Mouse (Mus musculus) embryonic facial prominence, embryonic 12.5 days (tissue): ENCODE results near the gene Crybb1. TPM values are rescaled to one million over a fixed set of nuclear protein-coding genes. Genes with fewer than 3 reads are reported as not detected.

Source experiments
- ATAC-seq: fragments of 200-750 bp; cut with Nextera tagmentation; 2 replicates; pipeline ENCODE4 v1.8.0; 2017; ENCODE audit not compliant: insufficient number of reproducible peaks, insufficient read depth, low FRiP score, low TSS enrichment
- H3K27ac ChIP-seq: fragments of 300-500 bp; sonication (generic); 2 replicates; pipeline ENCODE4 v1.5.1; 2016; ENCODE audit warnings: mild to moderate bottlenecking
- H3K27me3 ChIP-seq: fragments of 300-500 bp; sonication (generic); 2 replicates; pipeline ENCODE4 v1.6.1; 2016; ENCODE audit warnings: mild to moderate bottlenecking, moderate library complexity
- H3K36me3 ChIP-seq: fragments of 300-500 bp; sonication (generic); 2 replicates; pipeline ENCODE4 v1.6.1; 2016; ENCODE audit warnings: mild to moderate bottlenecking
- H3K4me1 ChIP-seq: fragments of 300-500 bp; sonication (generic); 2 replicates; pipeline ENCODE4 v1.6.1; 2016
- H3K4me2 ChIP-seq: fragments of 300-500 bp; sonication (generic); replicated peaks from 2 replicates; pipeline ENCODE4 v1.6.1; 2016; ENCODE audit warnings: mild to moderate bottlenecking, moderate library complexity
- H3K4me3 ChIP-seq: fragments of 300-500 bp; sonication (generic); 2 replicates; pipeline ENCODE4 v1.5.1; 2016; ENCODE audit warnings: mild to moderate bottlenecking
- H3K9ac ChIP-seq: fragments of 300-500 bp; sonication (generic); 2 replicates; pipeline ENCODE4 v1.6.1; 2016; ENCODE audit warnings: mild to moderate bottlenecking, moderate library complexity
- H3K9me3 ChIP-seq: fragments of 300-500 bp; sonication (generic); 2 replicates; pipeline ENCODE4 v1.6.1; 2016; ENCODE audit warnings: mild to moderate bottlenecking, moderate library complexity
- WGBS: fragments of 180-500 bp; shearing (Covaris S2); methylation state at CpG from one replicate; pipeline ENCODE4 v1.1.7; 2016; 5-methylcytosine and 5-hydroxymethylcytosine counted together
- polyA plus RNA-seq: library from polyadenylated mRNA; unstranded; fragments of >200 nt; fragmentation: Nextera tagmentation; extraction: Ambion mirVana; gene quantifications from 2 replicates; pipeline ENCODE4 v1.2.1, GENCODE M21; 2016

Gene Crybb1
- polyA plus RNA-seq, 1 experiment from 2014 or later: 95.4 TPM

DNA sequence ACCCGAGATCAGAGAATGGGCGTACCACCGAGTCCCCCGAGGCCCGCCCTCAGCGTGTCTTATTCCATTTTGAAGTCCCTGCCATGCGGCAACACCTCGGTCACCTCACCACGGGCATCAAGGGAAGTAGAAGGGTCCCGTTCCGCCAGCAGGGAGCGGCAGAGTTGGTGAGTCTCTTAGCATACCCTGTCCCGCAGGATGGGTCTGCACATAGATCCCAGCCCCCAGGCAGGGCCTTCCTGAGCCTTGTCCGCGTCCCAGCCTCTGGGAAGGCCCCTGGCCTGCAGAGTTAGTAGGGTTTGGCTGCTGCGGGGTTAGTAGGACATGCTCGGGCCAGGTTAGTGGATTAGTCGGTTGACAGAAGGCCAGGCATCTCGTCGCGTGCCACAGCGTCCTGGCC is 38.6 kb upstream of the Crybb1 start:
- Histone ChIP-seq H3K9ac (no peak overlapping the region), H3K27me3 (0 out of 2 replicates have a peak, but pooled peaks cover 3% of the 10 kb centered on the region), H3K4me2 (no peak overlapping the region), H3K4me1 (peaks cover 25% of the 10 kb centered on the region), H3K36me3 (no peaks in the 10 kb centered on the region), H3K27ac (no peak overlapping the region), H3K4me3 (no peak overlapping the region), H3K9me3 (no peaks in the 10 kb centered on the region)
- no peak for ATAC-seq
- WGBS: 51% methylated on average over 22 of the region's 22 CpGs

- Histone ChIP-seq H3K9me3 (no peaks in the 10 kb centered on the region), H3K4me2 (no peak overlapping the region), H3K27me3 (0 out of 2 replicates have a peak, but pooled peaks cover 3% of the 10 kb centered on the region), H3K4me3 (no peak overlapping the region), H3K36me3 (no peaks in the 10 kb centered on the region), H3K9ac (no peak overlapping the region), H3K4me1 (peaks cover 22% of the 10 kb centered on the region), H3K27ac (no peak overlapping the region)
- 70% methylated on average over 4 of the region's 4 CpGs for WGBS
- no peak for ATAC-seq
Measured at GRCm38 (mm10) chr5:112218679-112219078, 36.9 kb upstream of the Crybb1 start.

DNA sequence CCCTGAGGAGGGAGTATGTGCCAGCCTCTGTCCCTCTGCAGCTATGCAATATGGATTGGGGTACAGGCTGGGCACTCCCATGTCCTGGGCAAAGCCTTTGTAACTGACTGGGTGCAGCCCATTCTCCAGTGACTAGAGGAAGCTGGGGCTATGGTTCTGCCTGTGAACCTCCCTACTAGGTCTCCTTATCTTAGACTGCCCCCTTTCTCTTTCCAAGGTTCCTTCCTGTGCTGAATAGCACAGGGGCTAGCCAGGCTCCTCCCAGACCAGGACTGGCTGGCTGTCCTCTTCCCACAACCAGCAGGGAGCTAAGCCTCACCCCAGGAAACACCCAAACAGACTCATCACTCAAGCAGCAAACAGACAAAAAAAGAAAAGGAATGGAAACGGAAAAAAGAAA is 36.2 kb upstream of the Crybb1 start:
- 27% methylated on average over 1 of the region's 1 CpGs for WGBS
- no peak overlapping the region for H3K4me2 ChIP-seq
- H3K4me1 ChIP-seq: peaks cover 15% of the 10 kb centered on the region
- H3K27ac ChIP-seq: no peak overlapping the region
- H3K27me3 ChIP-seq: 0 out of 2 replicates have a peak, but pooled peaks cover 3% of the 10 kb centered on the region
- no peaks in the 10 kb centered on the region for H3K9me3 ChIP-seq
- H3K36me3 ChIP-seq: no peaks in the 10 kb centered on the region
- no peak overlapping the region for H3K4me3 ChIP-seq
- no peak for ATAC-seq
- H3K9ac ChIP-seq: no peak overlapping the region

GRCm38 (mm10) chr5:112220203-112220602 is 35.4 kb upstream of the Crybb1 start:
- no peaks in the 10 kb centered on the region for H3K9me3 ChIP-seq
- no peak overlapping the region for H3K4me2 ChIP-seq
- 0 out of 2 replicates have a peak, but pooled peaks cover 3% of the 10 kb centered on the region for H3K27me3 ChIP-seq
- no peak overlapping the region for H3K9ac ChIP-seq
- H3K4me3 ChIP-seq: no peak overlapping the region
- ATAC-seq: no peak
- WGBS: 92% methylated on average over 8 of the region's 8 CpGs
- no peaks in the 10 kb centered on the region for H3K36me3 ChIP-seq
- H3K27ac ChIP-seq: no peak overlapping the region
- H3K4me1 ChIP-seq: peaks cover 11% of the 10 kb centered on the region

DNA sequence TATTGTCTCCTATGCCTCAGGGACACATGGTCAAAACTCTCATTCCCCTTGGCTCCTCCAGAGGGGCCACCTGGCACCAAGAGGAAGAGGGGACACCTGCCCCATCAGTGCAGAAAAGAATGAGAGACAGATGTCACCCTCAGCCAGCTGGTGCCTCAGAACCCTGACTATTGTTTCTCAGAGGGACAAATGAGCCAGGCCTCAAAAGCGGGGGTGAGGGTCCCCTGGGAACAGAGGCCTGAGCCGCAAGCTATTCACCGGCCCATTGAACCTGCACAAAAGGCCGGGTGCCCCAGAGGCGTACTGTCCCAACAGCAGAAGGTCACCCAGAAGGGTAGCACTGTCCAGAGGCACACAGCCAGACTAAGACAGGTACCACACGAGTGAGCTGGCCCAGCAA is 30.0 kb upstream of the Crybb1 start:
- Histone ChIP-seq H3K4me1 (peaks cover 11% of the 10 kb centered on the region), H3K9me3 (no peaks in the 10 kb centered on the region), H3K4me2 (peak overlapping the region; percentile 17; the same call in 1 of the 2 replicates), H3K27ac (peak overlapping the region; percentile 4; the same call in 1 of the 2 replicates), H3K27me3 (peaks cover 50% of the 10 kb centered on the region), H3K4me3 (0 out of 2 replicates have a peak overlapping the region, but pooled peaks have one; percentile 6), H3K36me3 (no peaks in the 10 kb centered on the region), H3K9ac (no peak overlapping the region)
- ATAC-seq: no peak
- 62% methylated on average over 6 of the region's 6 CpGs for WGBS

DNA sequence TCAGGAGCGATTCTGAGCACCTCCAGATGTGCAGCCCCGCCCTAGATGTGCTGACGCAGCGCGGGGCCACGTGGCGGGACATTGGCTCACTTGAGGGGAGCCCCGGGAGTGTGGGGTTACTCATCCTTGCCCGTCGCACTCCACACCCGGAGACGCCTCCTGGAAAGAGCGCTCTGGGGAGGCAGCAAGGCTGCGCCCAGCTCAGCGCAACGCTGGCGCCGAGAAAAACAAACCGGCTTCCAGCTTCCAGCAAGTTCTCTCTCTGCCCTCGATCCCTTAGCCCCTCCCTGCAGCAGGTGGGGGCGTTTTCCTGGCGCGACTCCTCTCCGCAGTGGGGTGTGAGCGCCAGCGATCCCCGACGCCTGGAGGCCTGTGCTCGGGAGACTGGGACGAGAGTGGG is 28.3 kb upstream of the Crybb1 start:
- WGBS: under 1% methylated on average over 30 of the region's 30 CpGs
- peak overlapping the region; percentile 43 for H3K4me3 ChIP-seq
- H3K4me2 ChIP-seq: peak overlapping the region; percentile 77
- ATAC-seq: no peak
- no peaks in the 10 kb centered on the region for H3K9me3 ChIP-seq
- H3K27ac ChIP-seq: 0 out of 2 replicates have a peak overlapping the region, but pooled peaks have one; percentile 36
- peak overlapping the region; percentile 47 for H3K9ac ChIP-seq
- H3K36me3 ChIP-seq: no peaks in the 10 kb centered on the region
- H3K4me1 ChIP-seq: peaks cover 11% of the 10 kb centered on the region
- peaks cover 54% of the 10 kb centered on the region for H3K27me3 ChIP-seq

DNA sequence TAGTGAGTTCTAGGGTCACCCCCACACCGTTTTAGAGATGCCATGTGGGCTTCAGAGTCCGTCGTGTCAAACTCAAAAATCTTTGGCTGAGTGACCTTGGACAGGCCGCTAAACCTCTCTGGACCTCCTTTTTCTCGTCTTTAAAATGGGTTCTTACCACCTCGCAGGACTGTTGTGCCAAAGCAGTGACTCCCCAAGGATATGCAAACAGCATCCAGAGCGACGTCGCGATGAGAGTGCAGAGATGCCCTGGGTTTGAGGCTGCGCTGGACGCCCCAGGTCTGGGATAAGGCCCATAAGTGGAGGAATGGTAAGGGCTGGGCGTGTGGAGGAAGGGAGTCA is 27.7 kb upstream of the Crybb1 start:
- 0 out of 2 replicates have a peak, but pooled peaks have one; percentile 37 for ATAC-seq
- peak overlapping the region; percentile 77 for H3K4me2 ChIP-seq
- H3K9ac ChIP-seq: peak overlapping the region; percentile 47
- peaks cover 54% of the 10 kb centered on the region for H3K27me3 ChIP-seq
- H3K4me3 ChIP-seq: peak overlapping the region; percentile 43
- H3K27ac ChIP-seq: 0 out of 2 replicates have a peak overlapping the region, but pooled peaks have one; percentile 36
- H3K4me1 ChIP-seq: peaks cover 11% of the 10 kb centered on the region
- no peaks in the 10 kb centered on the region for H3K36me3 ChIP-seq
- WGBS: 3% methylated on average over 13 of the region's 13 CpGs
- H3K9me3 ChIP-seq: no peaks in the 10 kb centered on the region

- Histone ChIP-seq H3K4me1 (peaks cover 11% of the 10 kb centered on the region), H3K4me2 (peak overlapping the region; percentile 77), H3K27ac (0 out of 2 replicates have a peak overlapping the region, but pooled peaks have one; percentile 30), H3K9ac (peak overlapping the region; percentile 47), H3K4me3 (peak overlapping the region; percentile 43), H3K27me3 (peaks cover 54% of the 10 kb centered on the region), H3K9me3 (no peaks in the 10 kb centered on the region), H3K36me3 (no peaks in the 10 kb centered on the region)
- WGBS: under 1% methylated on average over 57 of the region's 57 CpGs
- ATAC-seq: 0 out of 2 replicates have a peak, but pooled peaks have one; percentile 31
Measured at GRCm38 (mm10) chr5:112228240-112229076, 27.2 kb upstream of the Crybb1 start.

DNA sequence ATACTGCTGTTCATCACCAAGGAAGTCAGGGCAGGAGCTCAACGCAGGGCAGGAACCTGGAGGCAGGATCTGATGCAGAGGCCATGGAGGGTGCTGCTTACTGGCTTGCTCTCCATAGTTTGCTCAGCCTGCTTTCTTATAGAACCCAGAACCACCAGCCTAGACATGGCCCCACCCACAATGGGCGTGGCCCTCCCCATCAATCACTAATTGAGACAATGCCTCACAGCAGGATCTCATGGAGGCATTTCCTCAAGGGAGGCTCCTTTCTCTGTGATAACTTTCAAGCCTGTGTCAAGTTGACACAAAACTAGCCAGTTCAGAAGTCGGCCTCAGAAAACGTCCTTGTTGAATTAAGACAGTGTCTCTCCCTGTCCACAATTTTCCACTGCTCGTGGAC is 19.8 kb upstream of the Crybb1 start:
- Histone ChIP-seq H3K27ac (no peak overlapping the region), H3K9me3 (no peaks in the 10 kb centered on the region), H3K4me2 (no peak overlapping the region), H3K27me3 (peaks cover 38% of the 10 kb centered on the region), H3K36me3 (no peaks in the 10 kb centered on the region), H3K9ac (no peak overlapping the region), H3K4me1 (peaks cover 7% of the 10 kb centered on the region), H3K4me3 (no peak overlapping the region)
- no peak for ATAC-seq
- WGBS: 63% methylated on average over 5 of the region's 5 CpGs

- H3K36me3 ChIP-seq: no peaks in the 10 kb centered on the region
- H3K4me1 ChIP-seq: peaks cover 7% of the 10 kb centered on the region
- H3K27ac ChIP-seq: no peak overlapping the region
- WGBS: 73% methylated on average over 2 of the region's 2 CpGs
- no peak overlapping the region for H3K4me3 ChIP-seq
- no peak overlapping the region for H3K4me2 ChIP-seq
- no peaks in the 10 kb centered on the region for H3K9me3 ChIP-seq
- no peak overlapping the region for H3K9ac ChIP-seq
- H3K27me3 ChIP-seq: peaks cover 37% of the 10 kb centered on the region
- ATAC-seq: no peak
Measured at GRCm38 (mm10) chr5:112236631-112237030, 19.0 kb upstream of the Crybb1 start.

DNA sequence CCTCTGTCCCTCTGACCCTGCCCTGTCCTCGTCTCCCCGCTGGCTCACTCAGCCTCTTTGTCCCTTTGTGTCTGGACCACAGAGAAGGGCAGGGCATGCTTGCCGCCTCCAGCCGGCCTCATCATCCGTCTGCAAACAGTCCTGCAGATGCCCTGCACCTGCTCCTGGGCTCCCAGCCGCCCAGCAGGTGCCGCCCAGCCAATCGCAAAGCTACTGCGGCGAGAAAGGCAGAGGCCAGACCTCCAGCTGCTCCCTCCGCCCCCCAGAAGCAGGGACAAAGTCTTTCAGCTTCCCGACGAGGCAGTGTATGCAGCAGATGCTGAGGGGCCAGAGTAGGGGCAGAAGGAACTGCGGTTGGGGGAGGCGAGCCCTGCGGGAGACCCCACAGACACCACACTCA is 18.2 kb upstream of the Crybb1 start:
- H3K27ac ChIP-seq: peak overlapping the region; percentile 50; the same call in 1 of the 2 replicates
- no peaks in the 10 kb centered on the region for H3K36me3 ChIP-seq
- H3K9me3 ChIP-seq: no peaks in the 10 kb centered on the region
- H3K9ac ChIP-seq: no peak overlapping the region
- H3K27me3 ChIP-seq: peaks cover 37% of the 10 kb centered on the region
- no peak overlapping the region for H3K4me3 ChIP-seq
- peak overlapping the region; percentile 21 for H3K4me2 ChIP-seq
- 2% methylated on average over 16 of the region's 16 CpGs for WGBS
- ATAC-seq: peak; percentile 57
- H3K4me1 ChIP-seq: peaks cover 7% of the 10 kb centered on the region
